ENCODE assay signal across 8 mouse cellular contexts in the genomic region with DNA sequence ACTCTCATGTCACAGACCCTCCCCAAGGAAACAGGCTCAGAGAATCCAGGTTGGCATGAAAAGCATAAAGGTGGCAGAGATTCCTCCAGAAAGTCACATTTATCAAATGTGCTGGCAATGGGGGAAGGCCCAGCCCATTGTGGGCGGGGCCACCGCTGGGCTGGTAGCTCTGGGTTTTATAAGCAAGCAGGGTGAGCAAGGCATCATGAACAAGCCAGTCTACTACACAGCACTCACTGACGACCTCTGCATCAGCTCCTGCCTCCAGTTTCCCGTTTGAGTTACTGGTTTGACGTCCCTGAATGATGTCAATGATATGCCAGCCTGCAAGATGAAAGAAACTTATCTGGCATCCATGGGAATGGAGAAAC. TPM values are rescaled to one million over a fixed set of nuclear protein-coding genes. Genes with fewer than 3 reads are reported as not detected.
DNase-seq lines count a peak whose midpoint lies in the region; ATAC-seq and TF ChIP-seq lines count a peak whose summit lies in the region.

No protein-coding gene starts in this region.

- H3K4me3 ChIP-seq in stomach, embryonic 14.5 days (ENCODE audit: low read depth, low read length) = no peak overlapping the region
- no peak overlapping the region for H3K4me3 ChIP-seq in hindbrain, postnatal 0 days (ENCODE audit: low read length)
- H3K4me3 ChIP-seq in midbrain, embryonic 11.5 days (ENCODE audit: low read depth, low read length) = no peak overlapping the region

- no peak for TF ChIP-seq CTCF in hindbrain, postnatal 0 days (IDR thresholded peaks at IDR 0.05; ENCODE audit: low read depth)

- H3K36me3 ChIP-seq in stomach, embryonic 14.5 days (ENCODE audit: control insufficient read depth, insufficient read depth, low read length) = no peaks in the 10 kb centered on the region
- H3K36me3 ChIP-seq in hindbrain, postnatal 0 days (ENCODE audit: insufficient read depth, low read length) = no peaks in the 10 kb centered on the region
- no peaks in the 10 kb centered on the region for H3K36me3 ChIP-seq in midbrain, embryonic 11.5 days (ENCODE audit: control insufficient read depth, insufficient read depth, low read length)

- H3K27me3 ChIP-seq in stomach, embryonic 14.5 days (ENCODE audit: control insufficient read depth, insufficient read depth, low read length) = no peaks in the 10 kb centered on the region
- no peaks in the 10 kb centered on the region for H3K27me3 ChIP-seq in hindbrain, postnatal 0 days (ENCODE audit: insufficient read depth, low read length)
- H3K27me3 ChIP-seq in midbrain, embryonic 11.5 days (ENCODE audit: control insufficient read depth, insufficient read depth, low read length) = no peaks in the 10 kb centered on the region

- H3K4me1 ChIP-seq in stomach, embryonic 14.5 days (ENCODE audit: control insufficient read depth, insufficient read depth, low read length) = peaks cover 4% of the 10 kb centered on the region; the same call in 1 of the 2 replicates
- peaks cover 4% of the 10 kb centered on the region; the same call in 1 of the 2 replicates for H3K4me1 ChIP-seq in hindbrain, postnatal 0 days (ENCODE audit: insufficient read depth, low read length)
- no peaks in the 10 kb centered on the region for H3K4me1 ChIP-seq in midbrain, embryonic 11.5 days (ENCODE audit: control insufficient read depth, insufficient read depth, low read length)

- no peak overlapping the region for H3K9ac ChIP-seq in stomach, embryonic 14.5 days (replicated peaks; ENCODE audit: low read depth, low read length)
- H3K9ac ChIP-seq in hindbrain, postnatal 0 days (replicated peaks; ENCODE audit: low read length) = no peak overlapping the region
- H3K9ac ChIP-seq in midbrain, embryonic 11.5 days (ENCODE audit: low read length) = no peak overlapping the region

- peak; percentile 63 to 81 for DNase-seq in adrenal gland, adult (ENCODE audit: inconsistent age in 2 of 2, low spot score in 1 of 2)
- DNase-seq in adrenal gland, adult 8-10 months = no peak
- peak; percentile 53 for DNase-seq in lung, postnatal 36 days
- no peak for DNase-seq in lung, postnatal 4 days
- no peak for DNase-seq in hindbrain, postnatal 0 days (ENCODE audit: low spot score)
- DNase-seq in midbrain, embryonic 11.5 days (ENCODE audit: low spot score, missing footprints) = no peak

- no peaks in the 10 kb centered on the region for H3K9me3 ChIP-seq in stomach, embryonic 14.5 days (ENCODE audit: control insufficient read depth, low read depth, low read length)
- no peaks in the 10 kb centered on the region for H3K9me3 ChIP-seq in hindbrain, postnatal 0 days (ENCODE audit: low read length)
- H3K9me3 ChIP-seq in midbrain, embryonic 11.5 days (ENCODE audit: control insufficient read depth, low read length) = no peaks in the 10 kb centered on the region

- no peak overlapping the region; the same call in 1 of the 2 replicates for H3K4me2 ChIP-seq in stomach, embryonic 14.5 days (replicated peaks; ENCODE audit: low read depth, low read length)
- no peak overlapping the region for H3K4me2 ChIP-seq in hindbrain, postnatal 0 days (ENCODE audit: low read depth, low read length)
- no peak overlapping the region for H3K4me2 ChIP-seq in midbrain, embryonic 11.5 days

- peak; percentile 33 for ATAC-seq in inflammation-experienced regulatory T-cells, adult 6 months
- peak; percentile 62; the same call in 1 of the 2 replicates for ATAC-seq in stomach, embryonic 14.5 days (ENCODE audit: insufficient number of reproducible peaks, insufficient read depth, low FRiP score, low read depth)
- no peak for ATAC-seq in hindbrain, postnatal 0 days
- ATAC-seq in midbrain, embryonic 11.5 days (ENCODE audit: low FRiP score) = no peak

- WGBS in stomach, embryonic 14.5 days = 26% methylated on average over 5 of the region's 5 CpGs
- WGBS in hindbrain, postnatal 0 days = 38% methylated on average over 5 of the region's 5 CpGs
- WGBS in midbrain, embryonic 11.5 days = 36% methylated on average over 5 of the region's 5 CpGs

- peak overlapping the region; percentile 59; the same call in 1 of the 2 replicates for H3K27ac ChIP-seq in stomach, embryonic 14.5 days (ENCODE audit: low read length)
- no peak overlapping the region for H3K27ac ChIP-seq in hindbrain, postnatal 0 days
- H3K27ac ChIP-seq in midbrain, embryonic 11.5 days (ENCODE audit: low read depth, low read length) = no peak overlapping the region

RNA-seq across cellular contexts. Expression of a gene that starts 10.0 kb away (rescaled TPM):
- 100 to 1,000 TPM in 2 of 4 experiments, 10 to 100 TPM in 2; 88.4 to 126 (median 102) TPM for total RNA-seq in adrenal gland, adult 8-10 months (2022)
- polyA plus RNA-seq in inflammation-experienced regulatory T-cells, adult 6 months (2017; shearing (Covaris generic)) = 10 to 100 TPM; 17.1 to 34.5 (median 22.0) TPM
- 53.5 and 55.1 TPM in 2 replicates for polyA plus RNA-seq in stomach, embryonic 14.5 days (2014; fragmentation: Nextera tagmentation; extraction: Ambion mirVana)
- total RNA-seq in hindbrain, postnatal 0 days (2014; rRNA removed) = 18.7 and 19.5 TPM in 2 replicates
- polyA plus RNA-seq in hindbrain, postnatal 0 days (2015; fragmentation: Nextera tagmentation; extraction: Ambion mirVana) = 19.3 and 20.0 TPM in 2 replicates
- polyA plus RNA-seq in midbrain, embryonic 11.5 days (2014; fragmentation: Nextera tagmentation; extraction: Ambion mirVana) = 36.3 and 36.5 TPM in 2 replicates

RNA-seq across cellular contexts. Expression of a gene that starts 36.2 kb away (rescaled TPM):
- 10 to 100 TPM in 2 of 4 experiments, 1 to 10 TPM in 2; 9.8 to 16.5 (median 13.1) TPM for total RNA-seq in adrenal gland, adult 8-10 months (2022)
- 10 to 100 TPM in 1 of 3 experiments, 1 to 10 TPM in 2; 6.8 to 11.7 (median 9.6) TPM for polyA plus RNA-seq in inflammation-experienced regulatory T-cells, adult 6 months (2017; shearing (Covaris generic))
- 18.0 and 19.2 TPM in 2 replicates for polyA plus RNA-seq in stomach, embryonic 14.5 days (2014; fragmentation: Nextera tagmentation; extraction: Ambion mirVana)
- 36.2 and 39.2 TPM in 2 replicates for total RNA-seq in hindbrain, postnatal 0 days (2014; rRNA removed)
- polyA plus RNA-seq in hindbrain, postnatal 0 days (2015; fragmentation: Nextera tagmentation; extraction: Ambion mirVana) = 91.9 and 104 TPM in 2 replicates
- 32.2 and 34.6 TPM in 2 replicates for polyA plus RNA-seq in midbrain, embryonic 11.5 days (2014; fragmentation: Nextera tagmentation; extraction: Ambion mirVana)

RNA-seq across cellular contexts. Expression of a gene that starts 52.2 kb away (rescaled TPM):
- total RNA-seq in adrenal gland, adult 8-10 months (2022) = 1 to 10 TPM; 3.1 to 8.1 (median 5.4) TPM
- 1 to 10 TPM; 2.7 to 3.6 (median 3.4) TPM for polyA plus RNA-seq in inflammation-experienced regulatory T-cells, adult 6 months (2017; shearing (Covaris generic))
- 7.1 and 8.9 TPM in 2 replicates for polyA plus RNA-seq in stomach, embryonic 14.5 days (2014; fragmentation: Nextera tagmentation; extraction: Ambion mirVana)
- 0.16 and 0.97 TPM in 2 replicates for total RNA-seq in hindbrain, postnatal 0 days (2014; rRNA removed)
- polyA plus RNA-seq in hindbrain, postnatal 0 days (2015; fragmentation: Nextera tagmentation; extraction: Ambion mirVana) = 0.68 and 1.3 TPM in 2 replicates
- polyA plus RNA-seq in midbrain, embryonic 11.5 days (2014; fragmentation: Nextera tagmentation; extraction: Ambion mirVana) = 2.3 and 2.8 TPM in 2 replicates

Comparison
In these comparisons a context has a peak if more than half of its experiments do, and no peak if none do; other contexts are left out.
1. DNase-seq: peak in adrenal gland, adult (2 of 2) and lung, postnatal 36 days (single experiment); none in adrenal gland, adult 8-10 months (single experiment), lung, postnatal 4 days (0 of 2), hindbrain, postnatal 0 days (single experiment) and midbrain, embryonic 11.5 days (single experiment).
2. ATAC-seq: peak in inflammation-experienced regulatory T-cells, adult 6 months (single experiment) and stomach, embryonic 14.5 days (single experiment); none in hindbrain, postnatal 0 days (single experiment) and midbrain, embryonic 11.5 days (single experiment).